Mouse (Mus musculus) retina, postnatal 7 days (tissue): Measurements from ENCODE around the gene Ubqln4.
A peak's percentile ranks its signal among the peaks of the same experiment; 100 is the strongest.
"Not testable (repeated sequence)": the region's sequence is repeated elsewhere in the genome, so short reads cannot be mapped to it uniquely, and the experiment has no call there.

Source experiments
- DNase-seq: peaks from one replicate; pipeline ENCODE4 v3.0.0-alpha.2; 2012; ENCODE audit warnings: low read depth, low spot score

Ubqln4 gene

GRCm38 (mm10) chr3:88593893-88594580 is 40.5 kb downstream of the Ubqln4 start:
- no peak for DNase-seq

- DNase-seq, result not testable (repeated sequence)
Observed at GRCm38 (mm10) chr3:88596547-88596946, 43.0 kb downstream of the Ubqln4 start.

GRCm38 (mm10) chr3:88602466-88602865 is 48.9 kb downstream of the Ubqln4 start:
- no peak for DNase-seq

- DNase-seq, result no peak
Observed at GRCm38 (mm10) chr3:88603714-88604161, 50.2 kb downstream of the Ubqln4 start.

- DNase-seq, result no peak
Observed at GRCm38 (mm10) chr3:88604863-88605262, 51.3 kb downstream of the Ubqln4 start.

GRCm38 (mm10) chr3:88605666-88606065 is 52.1 kb downstream of the Ubqln4 start, which contains the start of gene Arhgef2:
Gene Arhgef2, plus strand, starts transcription at chr3:88605966.
- not testable (repeated sequence) for DNase-seq

- DNase-seq, result peak; percentile 76
Observed at GRCm38 (mm10) chr3:88607065-88607757, 53.7 kb downstream of the Ubqln4 start.

- no peak for DNase-seq
Observed at GRCm38 (mm10) chr3:88607758-88608138, 54.2 kb downstream of the Ubqln4 start.

- no peak for DNase-seq
Observed at GRCm38 (mm10) chr3:88609066-88609465, 55.5 kb downstream of the Ubqln4 start.

- no peak for DNase-seq
Observed at GRCm38 (mm10) chr3:88614418-88614817, 60.9 kb downstream of the Ubqln4 start.

- DNase-seq, result no peak
Observed at GRCm38 (mm10) chr3:88615117-88615516, 61.6 kb downstream of the Ubqln4 start.

GRCm38 (mm10) chr3:88615902-88616391 is 62.4 kb downstream of the Ubqln4 start:
- DNase-seq, result no peak

GRCm38 (mm10) chr3:88616951-88617500 is 63.5 kb downstream of the Ubqln4 start:
- no peak for DNase-seq

- no peak for DNase-seq
Observed at GRCm38 (mm10) chr3:88618074-88618871, 64.7 kb downstream of the Ubqln4 start.
